Mouse (Mus musculus) kidney, postnatal 0 days (tissue): ENCODE measurements around the gene Rnft2. TPM values are rescaled to one million over a fixed set of nuclear protein-coding genes. Genes with fewer than 3 reads are reported as not detected.
A peak's percentile ranks its signal among the peaks of the same experiment; 100 is the strongest.

Experiments
- ATAC-seq: fragments of 200-750 bp; cut with Nextera tagmentation; replicated peaks from 2 replicates; pipeline ENCODE4 v1.8.0; 2017; ENCODE audit warnings: low read depth, moderate number of reproducible peaks, moderate TSS enrichment, moderate library complexity; ENCODE audit not compliant: low FRiP score
- DNase-seq: peaks from one replicate; pipeline ENCODE4 v3.0.0-alpha.2; 2016; ENCODE audit warnings: low spot score
- H3K27ac ChIP-seq: fragments of 300-500 bp; sonication (generic); 2 replicates; pipeline ENCODE4 v1.5.1; 2014; ENCODE audit warnings: mild to moderate bottlenecking
- H3K27me3 ChIP-seq: fragments of 300-500 bp; sonication (generic); 2 replicates; pipeline ENCODE4 v1.6.1; 2014; ENCODE audit warnings: low read length, mixed read lengths; ENCODE audit not compliant: insufficient read depth
- H3K36me3 ChIP-seq: fragments of 300-500 bp; sonication (generic); 2 replicates; pipeline ENCODE4 v1.6.1; 2014; ENCODE audit warnings: low read length, mixed read lengths; ENCODE audit not compliant: insufficient read depth
- H3K4me1 ChIP-seq: fragments of 300-500 bp; sonication (generic); replicated peaks from 2 replicates; pipeline ENCODE4 v1.6.1; 2014; ENCODE audit warnings: antibody characterized with exemption, low read length, mixed read lengths; ENCODE audit not compliant: insufficient read depth
- H3K4me2 ChIP-seq: fragments of 300-500 bp; sonication (generic); 2 replicates; pipeline ENCODE4 v1.6.1; 2014; ENCODE audit warnings: mild to moderate bottlenecking, low read length, moderate library complexity, mixed read lengths
- H3K4me3 ChIP-seq: fragments of 300-500 bp; sonication (generic); replicated peaks from 2 replicates; pipeline ENCODE4 v1.5.1; 2014; ENCODE audit warnings: low read depth, low read length
- H3K9ac ChIP-seq: fragments of 300-500 bp; sonication (generic); 2 replicates; pipeline ENCODE4 v1.6.1; 2014; ENCODE audit warnings: low read depth, low read length
- H3K9me3 ChIP-seq: fragments of 300-500 bp; sonication (generic); replicated peaks from 2 replicates; pipeline ENCODE4 v1.6.1; 2016; ENCODE audit warnings: low read length, inconsistent platforms, mixed read lengths
- CTCF ChIP-seq: IDR thresholded peaks from 2 replicates; pipeline ENCODE4 v1.5.1; 2016; ENCODE audit warnings: antibody characterized with exemption, low read depth, mild to moderate bottlenecking, moderate library complexity
- WGBS: fragments of 180-500 bp; shearing (Covaris S2); extraction: QIAGEN DNeasy Blood & Tissue Kit; methylation state at CpG from one replicate; pipeline ENCODE4 v1.1.7; 2014; 5-methylcytosine and 5-hydroxymethylcytosine counted together
- polyA plus RNA-seq: library from polyadenylated mRNA; unstranded; fragments of >200 nt; fragmentation: Nextera tagmentation; extraction: Ambion mirVana; gene quantifications from 2 replicates; pipeline ENCODE4 v1.2.1, GENCODE M21; 2015

The Rnft2 gene
- polyA plus RNA-seq, 1 experiment from 2014 or later, result 1.6 TPM

GRCm38 (mm10) chr5:118265366-118265765 is 20.4 kb upstream of the Rnft2 start:
- Histone ChIP-seq H3K9me3 (no peaks in the 10 kb centered on the region), H3K4me1 (no peaks in the 10 kb centered on the region), H3K4me3 (no peak overlapping the region), H3K4me2 (no peak overlapping the region), H3K9ac (no peak overlapping the region), H3K27me3 (no peaks in the 10 kb centered on the region), H3K36me3 (peaks cover 14% of the 10 kb centered on the region), H3K27ac (no peak overlapping the region)
- WGBS, result 86% methylated on average over 5 of the region's 5 CpGs
- DNase-seq (no peak), ATAC-seq (no peak)
- TF ChIP-seq CTCF, result no peak

- ATAC-seq (no peak), DNase-seq (no peak)
- Histone ChIP-seq H3K27me3 (no peaks in the 10 kb centered on the region), H3K9ac (no peak overlapping the region), H3K27ac (no peak overlapping the region), H3K4me1 (no peaks in the 10 kb centered on the region), H3K4me2 (no peak overlapping the region), H3K9me3 (no peaks in the 10 kb centered on the region), H3K36me3 (peaks cover 20% of the 10 kb centered on the region), H3K4me3 (no peak overlapping the region)
- WGBS, result 62% methylated on average over 9 of the region's 9 CpGs
- peak; percentile 11; the same call in 1 of the 2 replicates for TF ChIP-seq CTCF
Observed at GRCm38 (mm10) chr5:118264279-118264678, 19.4 kb upstream of the Rnft2 start.

- 84% methylated on average over 8 of the region's 8 CpGs for WGBS
- Histone ChIP-seq H3K9ac (no peak overlapping the region), H3K4me2 (no peak overlapping the region), H3K4me1 (no peaks in the 10 kb centered on the region), H3K9me3 (no peaks in the 10 kb centered on the region), H3K27me3 (no peaks in the 10 kb centered on the region), H3K27ac (no peak overlapping the region), H3K4me3 (no peak overlapping the region), H3K36me3 (peaks cover 26% of the 10 kb centered on the region)
- TF ChIP-seq CTCF, result no peak
- DNase-seq, result no peak
- no peak for ATAC-seq
Observed at GRCm38 (mm10) chr5:118262418-118262817, 17.5 kb upstream of the Rnft2 start.

GRCm38 (mm10) chr5:118261181-118261580 is 16.3 kb upstream of the Rnft2 start:
- Histone ChIP-seq H3K27ac (no peak overlapping the region), H3K27me3 (no peaks in the 10 kb centered on the region), H3K9ac (no peak overlapping the region), H3K4me1 (no peaks in the 10 kb centered on the region), H3K4me2 (no peak overlapping the region), H3K36me3 (peaks cover 37% of the 10 kb centered on the region), H3K9me3 (no peaks in the 10 kb centered on the region), H3K4me3 (no peak overlapping the region)
- TF ChIP-seq CTCF, result no peak
- 87% methylated on average over 9 of the region's 9 CpGs for WGBS
- DNase-seq (no peak), ATAC-seq (no peak)

- H3K9me3 ChIP-seq, result no peaks in the 10 kb centered on the region
- H3K9ac ChIP-seq, result no peak overlapping the region
- peaks cover 37% of the 10 kb centered on the region for H3K36me3 ChIP-seq
- DNase-seq, result no peak
- no peak for TF ChIP-seq CTCF
- H3K27ac ChIP-seq, result no peak overlapping the region
- H3K4me3 ChIP-seq, result no peak overlapping the region
- H3K4me1 ChIP-seq, result no peaks in the 10 kb centered on the region
- 93% methylated on average over 11 of the region's 11 CpGs for WGBS
- H3K27me3 ChIP-seq, result no peaks in the 10 kb centered on the region
- no peak for ATAC-seq
- H3K4me2 ChIP-seq, result no peak overlapping the region
Observed at GRCm38 (mm10) chr5:118260642-118261041, 15.7 kb upstream of the Rnft2 start.

- no peak overlapping the region for H3K9ac ChIP-seq
- ATAC-seq (no peak), DNase-seq (no peak)
- no peak overlapping the region for H3K27ac ChIP-seq
- no peaks in the 10 kb centered on the region for H3K9me3 ChIP-seq
- no peak overlapping the region for H3K4me3 ChIP-seq
- no peak overlapping the region for H3K4me2 ChIP-seq
- no peaks in the 10 kb centered on the region for H3K27me3 ChIP-seq
- H3K4me1 ChIP-seq, result no peaks in the 10 kb centered on the region
- 76% methylated on average over 10 of the region's 10 CpGs for WGBS
- peaks cover 37% of the 10 kb centered on the region for H3K36me3 ChIP-seq
- no peak for TF ChIP-seq CTCF
Observed at GRCm38 (mm10) chr5:118260055-118260454, 15.1 kb upstream of the Rnft2 start.

GRCm38 (mm10) chr5:118259636-118260035 is 14.7 kb upstream of the Rnft2 start:
- ATAC-seq, result no peak
- Histone ChIP-seq H3K4me1 (no peaks in the 10 kb centered on the region), H3K27ac (no peak overlapping the region), H3K4me3 (no peak overlapping the region), H3K9me3 (no peaks in the 10 kb centered on the region), H3K36me3 (peaks cover 37% of the 10 kb centered on the region), H3K4me2 (no peak overlapping the region), H3K9ac (no peak overlapping the region), H3K27me3 (no peaks in the 10 kb centered on the region)
- 86% methylated on average over 6 of the region's 6 CpGs for WGBS
- no peak for DNase-seq
- TF ChIP-seq CTCF, result no peak
